Mouse (Mus musculus): ENCODE data around the gene Ect2. TPM values are rescaled to one million over a fixed set of nuclear protein-coding genes. Genes with fewer than 3 reads are reported as not detected.

Gene Ect2
- polyA plus RNA-seq, 1 experiment from 2014 or later: 78.9 TPM

- H3K4me1 ChIP-seq (ENCODE audit: control insufficient read depth, insufficient read depth, low read length): no peaks in the 10 kb centered on the region
- no peak for DNase-seq (ENCODE audit: low spot score)
- no peaks in the 10 kb centered on the region for H3K9me3 ChIP-seq (ENCODE audit: control insufficient read depth, low read length)
- H3K9ac ChIP-seq (ENCODE audit: low read length): no peak overlapping the region
- no peak for ATAC-seq (ENCODE audit: insufficient number of reproducible peaks, low FRiP score, low TSS enrichment, low read depth)
- H3K27ac ChIP-seq (replicated peaks; ENCODE audit: low read depth, low read length): no peak overlapping the region
- WGBS: 87% methylated on average over 6 of the region's 6 CpGs
- H3K4me3 ChIP-seq (ENCODE audit: low read depth, low read length): no peak overlapping the region
- H3K4me2 ChIP-seq (ENCODE audit: low read depth, severe bottlenecking): no peak overlapping the region
- no peaks in the 10 kb centered on the region for H3K27me3 ChIP-seq (ENCODE audit: control insufficient read depth, insufficient read depth, low read length)
- no peaks in the 10 kb centered on the region for H3K36me3 ChIP-seq (ENCODE audit: control insufficient read depth, insufficient read depth, low read length)
Observed at GRCm38 (mm10) chr3:27191856-27192255, 38.2 kb upstream of the Ect2 start.

GRCm38 (mm10) chr3:27190865-27191264 is 37.2 kb upstream of the Ect2 start:
- ATAC-seq (ENCODE audit: insufficient number of reproducible peaks, low FRiP score, low TSS enrichment, low read depth) (no peak), DNase-seq (ENCODE audit: low spot score) (no peak)
- H3K27ac ChIP-seq (replicated peaks; ENCODE audit: low read depth, low read length): no peak overlapping the region
- WGBS: 94% methylated on average over 4 of the region's 4 CpGs
- H3K27me3 ChIP-seq (ENCODE audit: control insufficient read depth, insufficient read depth, low read length): no peaks in the 10 kb centered on the region
- no peaks in the 10 kb centered on the region for H3K4me1 ChIP-seq (ENCODE audit: control insufficient read depth, insufficient read depth, low read length)
- H3K4me3 ChIP-seq (ENCODE audit: low read depth, low read length): no peak overlapping the region
- H3K9ac ChIP-seq (ENCODE audit: low read length): no peak overlapping the region
- H3K4me2 ChIP-seq (ENCODE audit: low read depth, severe bottlenecking): no peak overlapping the region
- H3K36me3 ChIP-seq (ENCODE audit: control insufficient read depth, insufficient read depth, low read length): no peaks in the 10 kb centered on the region
- no peaks in the 10 kb centered on the region for H3K9me3 ChIP-seq (ENCODE audit: control insufficient read depth, low read length)

DNA sequence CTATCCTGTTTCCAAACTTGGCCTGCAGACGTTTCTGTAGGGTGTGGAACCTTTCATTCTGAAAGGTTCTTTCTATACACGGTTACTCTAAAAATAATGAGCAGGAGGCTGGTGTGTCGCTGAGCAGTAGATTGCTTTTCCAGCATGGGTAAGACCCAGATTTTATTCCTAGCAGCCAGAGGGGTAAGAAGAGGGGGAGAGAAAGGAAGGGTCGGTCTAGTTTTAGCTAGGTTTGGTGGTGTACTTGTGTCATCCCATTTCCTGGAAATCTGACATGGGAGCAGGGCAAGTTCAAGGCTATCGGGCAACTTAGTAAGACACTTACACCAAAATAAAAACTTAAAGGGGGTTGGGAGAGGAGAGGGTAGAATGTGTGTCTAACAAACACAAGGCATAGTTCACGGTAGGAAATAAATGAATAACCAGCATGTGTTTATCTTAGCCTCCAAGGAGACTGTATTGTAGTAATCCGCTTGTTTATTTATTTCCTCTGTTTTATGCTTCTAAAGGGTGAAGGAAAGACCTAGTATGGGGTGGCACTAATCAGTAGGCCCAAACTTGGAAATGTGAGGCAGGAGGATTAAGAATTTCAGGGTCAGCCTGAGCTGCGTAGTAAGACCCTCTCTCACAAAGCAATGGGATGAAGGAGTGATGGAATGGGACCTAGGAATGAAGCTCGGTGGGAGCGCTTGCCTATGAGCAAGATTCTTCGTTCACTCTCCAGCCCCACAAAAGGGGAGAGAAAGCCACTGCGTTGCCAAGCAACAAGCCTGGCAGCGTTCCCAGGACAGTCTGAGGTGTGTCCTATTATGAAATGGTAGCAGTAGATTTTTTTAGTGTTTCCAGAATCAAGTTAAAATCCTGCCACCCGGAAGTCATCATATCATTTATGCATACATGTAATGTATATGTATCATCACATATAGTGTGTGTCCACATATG is 35.9 kb upstream of the Ect2 start:
- WGBS: 90% methylated on average over 14 of the region's 14 CpGs
- H3K4me1 ChIP-seq (ENCODE audit: control insufficient read depth, insufficient read depth, low read length): no peaks in the 10 kb centered on the region
- H3K9ac ChIP-seq (ENCODE audit: low read length): no peak overlapping the region
- no peak overlapping the region for H3K4me3 ChIP-seq (ENCODE audit: low read depth, low read length)
- DNase-seq (ENCODE audit: low spot score) (no peak), ATAC-seq (ENCODE audit: insufficient number of reproducible peaks, low FRiP score, low TSS enrichment, low read depth) (no peak)
- H3K36me3 ChIP-seq (ENCODE audit: control insufficient read depth, insufficient read depth, low read length): no peaks in the 10 kb centered on the region
- no peaks in the 10 kb centered on the region for H3K9me3 ChIP-seq (ENCODE audit: control insufficient read depth, low read length)
- no peaks in the 10 kb centered on the region for H3K27me3 ChIP-seq (ENCODE audit: control insufficient read depth, insufficient read depth, low read length)
- no peak overlapping the region for H3K27ac ChIP-seq (replicated peaks; ENCODE audit: low read depth, low read length)
- H3K4me2 ChIP-seq (ENCODE audit: low read depth, severe bottlenecking): no peak overlapping the region

DNA sequence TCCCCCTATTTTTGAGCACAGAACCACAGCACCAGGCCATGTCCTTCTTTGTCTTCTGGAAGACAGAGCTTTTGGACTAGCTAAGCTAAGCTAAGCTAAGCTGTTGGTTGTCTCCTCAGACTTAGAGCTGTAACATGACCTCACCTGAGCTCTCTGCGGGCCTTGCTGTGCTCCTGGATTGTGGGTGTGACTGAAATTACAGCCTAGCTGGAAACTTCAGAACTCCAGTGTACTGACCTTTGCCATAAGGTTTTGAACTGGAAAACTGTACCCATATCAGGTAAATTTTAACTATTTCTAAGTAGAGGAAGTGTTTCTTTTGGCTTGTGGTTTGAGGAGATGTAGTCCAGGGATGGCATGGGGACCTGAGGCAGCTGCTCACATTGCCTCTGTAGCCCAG is 34.7 kb upstream of the Ect2 start:
- Histone ChIP-seq H3K36me3 (ENCODE audit: control insufficient read depth, insufficient read depth, low read length) (no peaks in the 10 kb centered on the region), H3K4me3 (ENCODE audit: low read depth, low read length) (no peak overlapping the region), H3K27ac (replicated peaks; ENCODE audit: low read depth, low read length) (no peak overlapping the region), H3K27me3 (ENCODE audit: control insufficient read depth, insufficient read depth, low read length) (no peaks in the 10 kb centered on the region), H3K4me2 (ENCODE audit: low read depth, severe bottlenecking) (no peak overlapping the region), H3K9me3 (ENCODE audit: control insufficient read depth, low read length) (no peaks in the 10 kb centered on the region), H3K4me1 (ENCODE audit: control insufficient read depth, insufficient read depth, low read length) (no peaks in the 10 kb centered on the region), H3K9ac (ENCODE audit: low read length) (no peak overlapping the region)
- DNase-seq (ENCODE audit: low spot score) (no peak), ATAC-seq (ENCODE audit: insufficient number of reproducible peaks, low FRiP score, low TSS enrichment, low read depth) (no peak)
- 70% methylated on average over 1 of the region's 1 CpGs for WGBS

- DNase-seq (ENCODE audit: low spot score) (peak; percentile 36), ATAC-seq (ENCODE audit: insufficient number of reproducible peaks, low FRiP score, low TSS enrichment, low read depth) (no peak)
- peak overlapping the region; percentile 66 for H3K4me3 ChIP-seq (ENCODE audit: low read depth, low read length)
Observed at GRCm38 (mm10) chr3:27183601-27184175, 30.0 kb upstream of the Ect2 start.

DNA sequence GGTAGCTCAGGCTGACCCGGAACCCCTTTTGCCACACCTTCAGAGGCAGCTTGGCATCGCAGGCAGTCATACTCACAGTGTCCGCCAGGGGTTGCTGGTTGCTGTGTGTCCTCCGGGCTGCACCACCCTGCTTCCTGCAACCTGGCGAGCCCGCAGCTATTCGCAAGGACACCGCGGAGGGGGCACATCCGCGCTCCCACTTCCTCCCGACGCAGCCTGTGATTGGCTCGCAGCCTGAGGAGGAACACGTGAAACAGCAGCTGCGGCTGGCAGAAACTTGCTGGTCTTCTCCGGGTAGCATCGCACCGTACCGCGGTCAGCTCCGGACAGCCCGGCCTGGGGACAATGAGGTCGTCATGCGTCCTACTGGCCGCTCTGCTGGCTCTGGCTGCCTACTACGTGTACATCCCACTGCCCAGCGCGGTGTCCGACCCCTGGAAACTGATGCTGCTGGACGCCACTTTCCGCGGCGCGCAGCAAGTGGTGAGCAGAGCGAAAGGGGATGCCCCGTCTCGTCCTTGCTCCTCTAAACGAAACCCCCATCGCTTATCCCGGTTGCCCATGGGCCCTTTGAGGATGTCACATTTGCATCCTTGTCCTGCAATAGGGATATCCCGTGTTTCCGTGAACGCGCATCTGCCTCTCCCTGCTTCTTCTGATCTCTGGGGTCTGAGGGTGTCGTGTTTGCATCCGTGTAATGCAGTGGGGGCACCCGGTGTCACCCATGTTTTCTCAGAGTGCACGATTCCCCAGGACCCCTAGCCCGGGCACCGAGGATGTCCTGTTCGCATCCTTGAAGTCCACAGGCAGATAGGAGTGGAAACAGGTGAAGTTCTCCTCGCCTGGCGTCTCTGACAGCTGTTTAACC is 29.3 kb upstream of the Ect2 start, which contains the start of gene Nceh1:
Gene Nceh1 (plus strand): TSS at position 233 of the 868 bp plus-strand sequence.
- WGBS: under 1% methylated on average over 54 of the region's 54 CpGs
- DNase-seq (ENCODE audit: low spot score) (peak; percentile 95), ATAC-seq (ENCODE audit: insufficient number of reproducible peaks, low FRiP score, low TSS enrichment, low read depth) (peak; percentile 97)
- Histone ChIP-seq H3K36me3 (ENCODE audit: control insufficient read depth, insufficient read depth, low read length) (no peaks in the 10 kb centered on the region), H3K4me2 (ENCODE audit: low read depth, severe bottlenecking) (peak within 1 kb of the TSS; percentile 92), H3K9me3 (ENCODE audit: control insufficient read depth, low read length) (no peaks in the 10 kb centered on the region), H3K4me3 (ENCODE audit: low read depth, low read length) (peak within 1 kb of the TSS; percentile 66), H3K9ac (ENCODE audit: low read length) (peak within 1 kb of the TSS; percentile 53), H3K27ac (replicated peaks; ENCODE audit: low read depth, low read length) (no peak within 1 kb of the TSS), H3K27me3 (ENCODE audit: control insufficient read depth, insufficient read depth, low read length) (no peaks in the 10 kb centered on the region), H3K4me1 (ENCODE audit: control insufficient read depth, insufficient read depth, low read length) (no peaks in the 10 kb centered on the region)

More at GRCm38 (mm10) chr3:27183601-27184175, 30.0 kb upstream of the Ect2 start:
- Histone ChIP-seq H3K27ac (replicated peaks; ENCODE audit: low read depth, low read length) (no peak overlapping the region), H3K36me3 (ENCODE audit: control insufficient read depth, insufficient read depth, low read length) (no peaks in the 10 kb centered on the region), H3K4me1 (ENCODE audit: control insufficient read depth, insufficient read depth, low read length) (no peaks in the 10 kb centered on the region), H3K27me3 (ENCODE audit: control insufficient read depth, insufficient read depth, low read length) (no peaks in the 10 kb centered on the region), H3K9me3 (ENCODE audit: control insufficient read depth, low read length) (no peaks in the 10 kb centered on the region), H3K4me2 (ENCODE audit: low read depth, severe bottlenecking) (peak overlapping the region; percentile 92), H3K9ac (ENCODE audit: low read length) (peak overlapping the region; percentile 53)
- 12% methylated on average over 19 of the region's 19 CpGs for WGBS

GRCm38 (mm10) chr3:27179711-27180110 is 26.0 kb upstream of the Ect2 start:
- no peaks in the 10 kb centered on the region for H3K27me3 ChIP-seq (ENCODE audit: control insufficient read depth, insufficient read depth, low read length)
- no peak overlapping the region for H3K9ac ChIP-seq (ENCODE audit: low read length)
- ATAC-seq (ENCODE audit: insufficient number of reproducible peaks, low FRiP score, low TSS enrichment, low read depth) (no peak), DNase-seq (ENCODE audit: low spot score) (no peak)
- no peak overlapping the region for H3K4me2 ChIP-seq (ENCODE audit: low read depth, severe bottlenecking)
- H3K9me3 ChIP-seq (ENCODE audit: control insufficient read depth, low read length): no peaks in the 10 kb centered on the region
- no peaks in the 10 kb centered on the region for H3K36me3 ChIP-seq (ENCODE audit: control insufficient read depth, insufficient read depth, low read length)
- 80% methylated on average over 8 of the region's 8 CpGs for WGBS
- no peaks in the 10 kb centered on the region for H3K4me1 ChIP-seq (ENCODE audit: control insufficient read depth, insufficient read depth, low read length)
- no peak overlapping the region for H3K27ac ChIP-seq (replicated peaks; ENCODE audit: low read depth, low read length)
- no peak overlapping the region for H3K4me3 ChIP-seq (ENCODE audit: low read depth, low read length)

GRCm38 (mm10) chr3:27170257-27170656 is 16.6 kb upstream of the Ect2 start:
- Histone ChIP-seq H3K27ac (replicated peaks; ENCODE audit: low read depth, low read length) (no peak overlapping the region), H3K4me2 (ENCODE audit: low read depth, severe bottlenecking) (no peak overlapping the region), H3K9me3 (ENCODE audit: control insufficient read depth, low read length) (no peaks in the 10 kb centered on the region), H3K4me1 (ENCODE audit: control insufficient read depth, insufficient read depth, low read length) (no peaks in the 10 kb centered on the region), H3K9ac (ENCODE audit: low read length) (no peak overlapping the region), H3K36me3 (ENCODE audit: control insufficient read depth, insufficient read depth, low read length) (no peaks in the 10 kb centered on the region), H3K4me3 (ENCODE audit: low read depth, low read length) (no peak overlapping the region), H3K27me3 (ENCODE audit: control insufficient read depth, insufficient read depth, low read length) (no peaks in the 10 kb centered on the region)
- 82% methylated on average over 1 of the region's 1 CpGs for WGBS
- no peak for ATAC-seq (ENCODE audit: insufficient number of reproducible peaks, low FRiP score, low TSS enrichment, low read depth)
- DNase-seq (ENCODE audit: low spot score): no peak

All from limb, embryonic 11.5 days (tissue).